Mouse (Mus musculus): ENCODE measurements around the gene Ski.

Gene Ski

GRCm38 (mm10) chr4:155214188-155214587, 8.2 kb downstream of the Ski start:
- DNase-seq (ENCODE audit: low spot score in 2 of 2) = no peak

- DNase-seq (ENCODE audit: low spot score in 2 of 2) = no peak
These were observed 8.7 kb downstream of the Ski start for GRCm38 (mm10) chr4:155213752-155214054.

GRCm38 (mm10) chr4:155213052-155213751, 9.2 kb downstream of the Ski start:
- no peak for DNase-seq (ENCODE audit: low spot score in 2 of 2)

GRCm38 (mm10) chr4:155209494-155209893, 12.9 kb downstream of the Ski start:
- DNase-seq (ENCODE audit: low spot score in 2 of 2) = no peak

GRCm38 (mm10) chr4:155209079-155209478, 13.3 kb downstream of the Ski start:
- DNase-seq (ENCODE audit: low spot score in 2 of 2) = no peak

DNA sequence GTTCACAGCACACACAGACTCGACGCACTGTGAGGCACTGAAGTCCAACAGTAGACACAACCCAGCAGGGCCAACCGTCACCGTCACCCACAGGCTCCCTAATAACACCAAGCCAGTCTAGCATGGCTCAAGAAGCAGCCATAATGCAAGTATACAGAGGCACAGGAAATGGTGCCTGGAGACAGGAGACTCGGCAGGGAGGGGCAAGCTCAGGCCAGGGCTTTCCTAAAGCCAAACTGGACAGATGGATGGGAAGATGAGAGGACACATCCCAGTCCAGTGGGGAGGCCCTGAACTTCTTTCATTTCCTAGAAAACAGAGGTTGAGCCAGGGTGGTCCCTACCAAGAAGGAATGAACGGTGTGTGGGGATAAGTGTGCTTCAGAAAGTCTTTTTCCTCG, 13.8 kb downstream of the Ski start:
- no peak for DNase-seq (ENCODE audit: low spot score in 2 of 2)

DNA sequence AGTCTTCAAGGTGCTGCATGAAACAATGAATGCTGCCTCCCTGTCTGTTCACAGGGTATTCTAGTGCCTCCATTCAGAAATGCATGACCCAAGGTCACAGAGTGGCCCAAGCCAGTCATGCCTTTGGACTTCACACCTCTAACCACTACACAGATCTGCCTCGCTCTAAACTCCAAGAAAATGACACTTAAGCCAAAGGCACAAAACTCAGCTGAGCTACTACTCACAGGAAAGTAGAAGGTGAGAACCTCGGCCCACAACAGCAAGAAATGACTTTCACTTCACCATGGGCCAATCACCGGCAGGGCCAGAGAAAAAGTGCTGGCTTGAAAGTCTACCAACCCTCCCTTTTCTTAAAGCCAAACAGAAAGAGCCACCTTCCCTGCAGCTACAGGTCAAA, 14.6 kb downstream of the Ski start:
- DNase-seq (ENCODE audit: low spot score in 2 of 2) = no peak

DNA sequence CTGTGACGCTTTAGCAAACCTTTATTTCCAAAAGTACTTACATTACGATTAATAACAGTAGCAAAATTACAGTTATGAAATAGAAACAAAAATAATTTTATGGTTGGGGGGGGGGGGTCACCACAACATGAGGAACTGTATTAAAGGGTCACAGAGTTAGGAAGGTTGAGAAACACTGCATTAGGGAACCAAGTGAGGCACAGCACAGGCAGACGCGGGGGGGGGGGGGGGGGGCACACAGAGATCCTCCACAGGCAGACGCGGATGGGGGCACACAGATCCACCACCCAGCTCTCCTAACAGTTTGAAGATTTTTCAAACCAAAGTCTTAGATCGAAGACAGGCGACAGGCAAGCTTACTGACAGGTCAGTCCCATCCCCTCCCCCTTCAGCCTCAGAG, 15.9 kb downstream of the Ski start:
- no peak for DNase-seq (ENCODE audit: low spot score in 2 of 2)

DNA sequence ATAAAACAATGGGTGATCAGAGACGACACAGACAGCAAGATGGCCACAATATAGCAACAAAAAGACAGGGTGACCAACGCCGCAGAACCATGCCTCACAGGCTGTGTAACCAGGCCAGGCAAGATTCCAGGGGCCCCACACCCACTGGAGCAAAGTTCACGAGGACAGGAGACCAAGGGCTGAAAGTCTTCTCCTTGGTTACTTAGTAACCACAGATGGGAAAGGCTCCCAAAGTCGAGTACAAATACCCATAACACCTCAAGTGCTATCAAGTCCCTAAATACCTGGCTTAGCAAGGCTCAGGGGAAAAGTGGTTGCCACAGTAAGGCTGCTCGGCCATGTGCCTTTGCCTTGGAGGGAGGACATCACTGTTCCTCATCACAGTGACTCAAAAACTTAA, 16.5 kb downstream of the Ski start:
- no peak for DNase-seq (ENCODE audit: low spot score in 2 of 2)

DNA sequence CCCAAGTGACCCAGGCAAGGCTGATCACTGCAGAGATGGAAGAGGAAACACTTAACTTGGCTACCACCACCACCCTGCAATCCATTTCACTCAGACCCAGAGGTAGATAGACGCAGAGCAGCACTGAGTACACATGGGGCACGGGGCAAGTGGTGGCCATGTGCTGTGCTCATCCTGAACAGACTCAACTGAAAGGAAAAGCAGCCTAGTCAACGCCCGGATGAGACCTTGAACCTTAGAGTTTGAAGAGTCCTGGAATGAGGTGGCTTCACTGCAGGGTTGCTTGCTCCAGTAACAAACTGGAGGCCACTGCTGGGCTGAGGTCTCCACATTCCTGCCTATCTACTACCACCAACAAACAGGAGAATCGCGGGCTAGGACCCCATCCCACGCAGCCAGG, 20.6 kb downstream of the Ski start:
- DNase-seq (ENCODE audit: low spot score in 2 of 2) = no peak

- DNase-seq (ENCODE audit: low spot score in 2 of 2) = no peak
These were observed 21.5 kb downstream of the Ski start for GRCm38 (mm10) chr4:155200861-155201390.

GRCm38 (mm10) chr4:155197726-155198125, 24.7 kb downstream of the Ski start:
- DNase-seq (ENCODE audit: low spot score in 2 of 2) = no peak

- DNase-seq (ENCODE audit: low spot score in 2 of 2) = no peak
These were observed 27.2 kb downstream of the Ski start for GRCm38 (mm10) chr4:155195204-155195603.

DNA sequence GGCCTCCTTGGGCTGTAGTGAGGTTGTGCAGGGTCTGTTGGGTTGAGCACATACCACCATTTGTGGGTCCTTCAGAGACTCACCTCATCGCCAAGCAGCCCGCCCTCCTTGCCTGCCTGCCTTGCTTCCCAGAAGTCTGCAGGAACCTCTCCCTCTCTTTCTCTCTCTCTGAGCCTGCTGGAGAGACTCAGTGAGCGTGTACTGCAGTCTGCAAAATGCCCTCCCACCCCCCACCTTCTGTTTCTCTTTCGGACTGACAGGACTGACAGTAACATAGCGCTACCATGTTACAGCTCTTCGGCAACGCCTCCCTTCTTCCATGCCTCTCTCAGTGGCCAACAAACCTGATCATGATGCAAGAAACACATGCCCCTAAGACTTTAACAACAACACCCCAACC, 32.1 kb downstream of the Ski start:
- no peak for DNase-seq (ENCODE audit: low spot score in 2 of 2)

DNA sequence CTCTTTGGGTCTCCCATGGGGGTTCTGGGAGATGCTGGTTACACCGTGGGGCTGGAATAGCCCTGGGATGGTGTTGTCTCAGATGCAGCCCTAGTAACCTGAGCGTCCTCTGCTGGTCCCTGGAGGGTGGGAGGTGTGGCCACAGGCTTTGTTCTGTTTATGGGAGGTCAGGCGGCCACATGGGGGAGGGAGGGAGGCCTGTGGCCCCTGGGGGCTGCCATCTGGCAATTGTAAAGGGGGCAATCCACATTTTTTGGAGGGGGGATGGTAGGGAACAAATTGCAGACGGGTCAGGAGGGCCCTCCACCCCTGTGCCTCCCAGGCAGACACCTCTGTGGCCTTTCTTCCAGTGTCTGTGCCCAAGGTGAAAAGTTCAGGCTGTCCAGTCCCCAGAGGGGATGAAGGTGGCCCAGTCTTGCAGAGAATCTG, 32.7 kb downstream of the Ski start:
- DNase-seq (ENCODE audit: low spot score in 2 of 2) = no peak

DNA sequence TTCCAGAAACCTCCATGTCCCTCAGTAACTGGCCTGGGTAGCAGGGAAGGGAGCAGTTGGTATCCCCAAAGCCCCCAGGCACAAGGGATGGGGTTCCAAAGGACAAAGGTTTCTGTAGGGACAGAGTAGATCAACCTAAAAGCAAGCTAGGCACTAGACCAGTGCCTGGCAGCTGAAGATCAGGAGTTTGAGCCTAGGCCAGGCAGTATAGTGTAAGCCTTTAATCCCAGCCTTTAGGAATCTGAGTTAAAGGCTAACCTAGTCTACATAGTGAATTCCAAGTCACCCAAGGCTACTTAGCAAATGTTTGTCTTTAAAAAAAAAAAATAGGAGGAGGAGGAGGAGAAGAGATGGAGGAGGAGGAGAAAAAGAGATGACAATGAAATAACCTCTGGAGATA, 33.6 kb downstream of the Ski start:
- no peak for DNase-seq (ENCODE audit: low spot score in 2 of 2)

GRCm38 (mm10) chr4:155188341-155188740, 34.1 kb downstream of the Ski start:
- no peak for DNase-seq (ENCODE audit: low spot score in 2 of 2)

DNA sequence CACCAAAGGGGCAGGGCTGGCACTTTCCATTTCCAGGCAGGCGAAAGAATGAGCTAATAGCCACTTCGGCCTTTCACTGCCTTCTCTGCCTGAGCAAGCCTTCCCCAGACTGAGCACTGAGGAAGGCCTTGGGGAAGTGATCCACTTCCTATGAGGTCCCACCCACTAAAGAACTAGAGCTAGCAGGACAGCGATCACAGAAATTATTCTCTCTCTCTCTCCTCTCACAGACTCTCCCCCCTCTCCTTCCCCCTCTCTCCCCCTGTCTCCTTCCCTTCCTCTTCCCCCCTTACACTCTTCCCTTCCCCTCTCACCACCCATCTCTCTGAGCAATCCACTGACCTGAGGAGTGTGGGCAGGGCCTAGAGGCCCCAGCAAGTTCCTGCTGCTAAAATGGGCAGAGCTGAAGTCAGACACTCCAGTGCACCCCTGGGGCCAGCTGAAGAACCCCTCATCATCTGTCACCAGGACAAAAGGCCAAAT, 35.2 kb downstream of the Ski start:
- DNase-seq (ENCODE audit: low spot score in 2 of 2) = no peak

- DNase-seq (ENCODE audit: low spot score in 2 of 2) = no peak
These were observed 36.5 kb downstream of the Ski start for GRCm38 (mm10) chr4:155185845-155186244.

GRCm38 (mm10) chr4:155184248-155185070, 37.9 kb downstream of the Ski start:
- no peak for DNase-seq (ENCODE audit: low spot score in 2 of 2)

DNA sequence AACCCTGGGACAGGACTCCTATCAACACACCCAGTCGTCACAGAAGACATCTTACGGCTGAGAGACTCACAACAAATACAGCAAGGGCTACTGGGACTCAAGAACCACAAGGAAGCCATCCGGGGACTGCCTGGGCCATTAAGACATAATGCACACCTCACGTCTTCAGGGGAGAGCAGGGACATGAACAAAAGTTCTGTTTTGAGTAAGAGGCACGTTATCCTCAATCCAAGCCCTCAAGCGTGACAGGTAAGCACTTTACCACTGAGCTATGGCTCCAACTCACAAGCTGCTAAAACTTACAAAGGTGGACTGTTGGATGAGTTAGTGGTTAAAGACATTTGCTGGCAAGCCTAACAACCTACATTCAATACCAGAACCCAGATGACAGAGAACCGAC, 39.2 kb downstream of the Ski start:
- no peak for DNase-seq (ENCODE audit: low spot score in 2 of 2)

GRCm38 (mm10) chr4:155178981-155179512, 43.3 kb downstream of the Ski start:
- DNase-seq (ENCODE audit: low spot score in 2 of 2) = no peak

- peak in 1 of 2 experiments; percentile 41 for DNase-seq (ENCODE audit: low spot score in 2 of 2)
These were observed 44.1 kb downstream of the Ski start for GRCm38 (mm10) chr4:155178274-155178673.
